Mouse (Mus musculus) hematopoietic stem cell, adult 5-6 weeks (primary cell): ENCODE measurements around the gene Gm11037. TPM values are rescaled to one million over a fixed set of nuclear protein-coding genes. Genes with fewer than 3 reads are reported as not detected.
"Not testable (repeated sequence)": the region's sequence is repeated elsewhere in the genome, so short reads cannot be mapped to it uniquely, and the experiment has no call there.

Experiments used
- ATAC-seq, 2 experiments: fragments of 125-278 bp in 1 of 2; replicated peaks in 1 of 2; 2 replicates each; pipeline ENCODE4 v1.8.0; 2016 to 2017; ENCODE audit warnings: inconsistent platforms in 2 of 2, mild to moderate bottlenecking in 2 of 2, moderate number of reproducible peaks in 2 of 2, low read depth in 1 of 2, moderate TSS enrichment in 1 of 2; ENCODE audit not compliant: low FRiP score in 2 of 2, poor library complexity in 2 of 2, severe bottlenecking in 2 of 2, insufficient read depth in 1 of 2, low TSS enrichment in 1 of 2
- total RNA-seq: library from RNA; stranded (forward); fragments of 172-1452, 232-1000 nt; gene quantifications from 2 replicates; pipeline ENCODE4 v1.2.3, GENCODE M21; 2017

Gene Gm11037
- not detected in 2 replicates for total RNA-seq

DNA sequence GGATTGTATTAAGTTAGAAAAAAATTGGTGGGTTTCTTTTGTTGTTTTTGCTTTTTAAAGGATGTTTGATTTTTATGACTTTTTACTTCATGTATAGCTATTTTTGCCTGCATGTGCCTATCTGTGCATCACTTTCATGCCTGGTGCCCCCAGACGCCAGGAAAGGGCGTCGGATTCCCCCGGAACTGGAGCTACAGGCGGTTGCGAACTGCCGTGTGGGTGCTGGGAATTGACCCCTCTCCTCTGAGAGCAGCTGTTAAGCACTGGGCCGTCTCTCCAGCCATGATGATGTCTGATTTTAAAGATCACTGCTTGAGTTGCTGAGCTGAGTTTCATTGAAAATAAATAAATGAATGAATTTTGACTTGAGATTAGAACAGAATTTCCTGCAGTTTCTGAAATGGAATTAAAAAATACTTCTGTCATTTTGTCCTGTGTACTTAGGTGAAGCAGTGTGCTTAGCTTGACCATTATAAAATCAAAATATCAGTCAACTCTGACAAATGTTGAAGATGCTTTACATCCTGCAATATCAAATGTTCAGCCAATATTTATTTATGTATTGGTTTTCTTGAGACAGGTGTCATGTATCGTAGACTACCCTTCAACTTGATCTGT, at the start of gene Gm11037:
TSS of gene Gm11037 (plus strand) at position 568 of the 618 bp plus-strand sequence.
- no peak for ATAC-seq

GRCm38 (mm10) chr2:131084206-131084605, 49.1 kb upstream of the Gm11037 start:
- no peak for ATAC-seq

DNA sequence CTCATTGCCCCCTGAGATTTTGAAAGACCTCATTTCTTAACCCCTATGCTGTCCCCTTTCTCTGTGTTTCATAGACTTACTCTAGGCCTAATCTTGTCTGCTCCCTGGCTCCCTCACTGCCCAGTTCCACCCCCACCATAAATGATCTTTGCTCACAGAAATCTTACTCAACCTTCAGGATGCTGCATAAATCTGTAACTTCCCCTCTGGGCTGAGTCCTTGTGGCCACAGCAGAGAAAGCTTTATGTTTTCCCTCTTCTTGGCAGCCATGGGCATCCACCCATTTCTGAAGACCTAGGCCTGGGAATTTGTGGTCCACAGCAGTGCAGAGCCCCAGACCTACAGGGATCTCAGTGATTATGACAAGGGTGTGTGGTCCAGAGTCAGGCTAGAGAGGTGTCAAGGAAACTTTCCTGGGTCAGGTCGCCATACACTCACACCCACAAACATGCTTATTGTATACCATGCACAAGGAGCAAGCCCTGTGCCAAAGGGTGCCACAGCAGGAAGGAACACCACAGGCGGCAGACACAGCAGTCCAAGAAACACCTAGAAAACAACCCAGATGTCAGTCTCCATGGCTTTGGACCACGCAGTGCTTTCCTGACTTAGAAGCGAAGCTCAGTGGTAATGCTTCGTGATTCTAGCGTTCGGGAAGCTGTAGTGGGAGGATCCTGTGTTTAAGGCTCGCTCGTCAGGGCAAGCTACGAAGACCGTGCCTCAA, 46.5 kb upstream of the Gm11037 start, which contains the start of gene Siglec1:
TSS of gene Siglec1 (minus strand) at position 99 of the 724 bp plus-strand sequence.
- peak; percentile 23 to 24; a peak in 1 of 4 replicates for ATAC-seq

GRCm38 (mm10) chr2:131088581-131088980, 44.7 kb upstream of the Gm11037 start:
- peak in 1 of 2 experiments; percentile 7; a peak in 1 of 4 replicates for ATAC-seq

GRCm38 (mm10) chr2:131089634-131090033, 43.7 kb upstream of the Gm11037 start:
- ATAC-seq = peak; percentile 35 to 41; a peak in 2 of 4 replicates

GRCm38 (mm10) chr2:131090852-131091251, 42.4 kb upstream of the Gm11037 start:
- no peak for ATAC-seq

GRCm38 (mm10) chr2:131093577-131093976, 39.7 kb upstream of the Gm11037 start:
- ATAC-seq = no peak

- ATAC-seq = peak; percentile 60 to 74; a peak in 3 of 4 replicates
Observed at GRCm38 (mm10) chr2:131094823-131095222, 38.5 kb upstream of the Gm11037 start.

GRCm38 (mm10) chr2:131096101-131096795, 37.0 kb upstream of the Gm11037 start:
- peak; percentile 79 to 87 for ATAC-seq

GRCm38 (mm10) chr2:131097087-131097486, 36.2 kb upstream of the Gm11037 start:
- no peak for ATAC-seq

DNA sequence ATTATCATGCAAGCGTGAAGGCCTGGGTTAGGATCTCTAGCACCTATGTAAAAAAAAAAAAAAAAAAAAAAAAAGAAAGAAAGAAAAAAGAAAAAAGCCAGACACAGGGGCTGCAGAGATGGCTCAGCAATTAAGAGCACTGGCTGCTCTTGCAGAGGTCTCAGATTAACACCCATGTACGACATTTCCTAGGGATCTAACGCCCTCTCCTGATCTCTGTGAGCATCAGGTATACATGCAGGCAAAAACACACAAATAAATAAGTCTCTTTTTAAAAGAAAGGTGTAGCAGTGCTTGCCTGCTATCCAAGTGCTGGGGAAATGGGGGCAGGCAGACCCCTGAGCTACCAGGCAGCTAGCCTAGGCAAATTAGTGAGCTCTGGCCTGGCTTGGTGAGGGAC, 31.8 kb upstream of the Gm11037 start:
- no peak for ATAC-seq

DNA sequence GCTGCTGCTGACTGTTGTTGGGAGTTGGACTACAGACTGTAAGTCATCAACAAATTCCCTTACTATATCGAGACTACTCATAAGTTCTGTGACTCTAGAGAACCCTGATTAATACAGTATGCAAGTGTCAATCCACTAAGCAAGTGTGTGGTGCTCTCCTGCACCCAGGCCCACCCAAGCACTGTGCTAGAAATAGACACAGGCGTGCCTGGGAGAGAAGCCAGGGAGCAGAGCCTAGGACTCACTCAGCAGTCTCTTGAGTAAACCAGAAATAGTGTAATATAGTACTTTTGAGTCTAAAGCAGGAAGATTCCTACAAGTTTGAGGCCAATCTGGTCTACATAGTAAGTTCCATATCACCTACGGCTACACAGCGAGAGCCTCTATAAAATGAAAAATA, 29.3 kb upstream of the Gm11037 start:
- ATAC-seq = no peak

DNA sequence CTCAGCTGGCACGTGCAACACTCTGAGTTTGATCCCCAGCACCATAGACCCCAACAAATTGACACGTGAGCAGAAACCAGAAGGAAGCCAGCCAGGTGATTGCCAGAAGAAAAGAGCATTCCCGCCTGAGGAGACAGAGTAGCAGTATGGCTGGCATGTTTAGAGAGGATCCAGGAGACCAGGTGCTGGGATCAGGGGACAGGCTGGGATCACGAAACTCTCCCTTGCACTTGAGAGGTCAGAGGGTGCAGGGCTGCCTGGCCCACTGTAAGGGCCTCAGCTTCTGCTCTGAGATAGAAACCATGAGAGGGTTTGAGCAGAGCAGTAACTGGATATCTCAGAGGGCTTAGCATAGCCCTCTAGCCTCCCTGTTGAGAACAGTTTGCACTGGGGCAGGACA, 28.2 kb upstream of the Gm11037 start:
- ATAC-seq = not testable (repeated sequence)

DNA sequence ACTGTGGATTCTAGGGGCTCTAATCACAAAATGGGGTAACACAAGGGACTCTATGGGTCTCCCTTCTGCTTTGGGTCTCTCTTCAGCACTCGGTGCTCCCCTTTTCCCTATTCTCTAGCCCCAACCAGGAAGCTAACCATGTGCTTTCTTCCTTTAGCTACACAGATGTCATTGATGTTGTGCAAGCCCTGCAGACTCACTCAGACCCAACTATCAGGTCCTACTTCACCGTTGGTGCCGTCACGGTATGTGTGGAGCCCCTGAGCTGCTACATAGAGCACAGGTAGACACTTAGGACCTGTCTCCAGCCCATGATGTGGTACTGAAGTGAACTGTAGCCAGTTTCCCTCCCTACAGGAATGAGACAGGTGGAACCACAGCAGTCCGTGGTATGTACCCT, 27.3 kb upstream of the Gm11037 start:
- ATAC-seq = no peak

- no peak for ATAC-seq
Observed at GRCm38 (mm10) chr2:131118968-131119574, 14.2 kb upstream of the Gm11037 start.

DNA sequence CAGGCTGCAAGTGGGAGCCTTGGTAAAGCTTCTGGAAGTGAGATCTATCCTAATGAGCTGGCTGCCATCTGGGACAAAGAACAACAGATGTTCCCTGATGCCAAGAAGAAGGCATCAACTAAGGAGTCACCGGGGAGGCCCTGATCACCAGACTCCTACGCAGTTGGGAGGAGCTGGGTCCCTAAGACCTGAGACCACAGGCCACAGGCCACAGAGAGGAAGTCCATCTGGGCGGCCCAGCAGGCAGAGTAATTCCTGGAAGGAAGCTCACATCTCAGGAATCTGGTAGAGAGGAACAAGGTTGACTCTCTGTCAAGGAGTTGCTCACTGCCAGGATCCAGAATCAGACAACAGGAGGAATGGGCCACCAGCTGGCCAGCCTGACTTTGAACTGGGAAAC, 9.1 kb upstream of the Gm11037 start:
- ATAC-seq = peak in 1 of 2 experiments; percentile 40; a peak in 2 of 4 replicates

GRCm38 (mm10) chr2:131125157-131125963, 7.9 kb upstream of the Gm11037 start:
- no peak for ATAC-seq
